Mouse (Mus musculus) lung, embryonic 14.5 days (tissue): Measurements from ENCODE around the gene BC005624. TPM values are rescaled to one million over a fixed set of nuclear protein-coding genes. Genes with fewer than 3 reads are reported as not detected.
A peak's percentile ranks its signal among the peaks of the same experiment; 100 is the strongest.

Experiments used
- ATAC-seq: fragments of 200-750 bp; cut with Nextera tagmentation; 2 replicates; pipeline ENCODE4 v1.8.0; 2017; ENCODE audit warnings: mild to moderate bottlenecking, moderate TSS enrichment, moderate library complexity; ENCODE audit not compliant: insufficient read depth
- DNase-seq: peaks from one replicate; pipeline ENCODE4 v3.0.0-alpha.2; 2015
- H3K27ac ChIP-seq: fragments of 300-500 bp; sonication (generic); 2 replicates; pipeline ENCODE4 v1.5.1; 2014; ENCODE audit warnings: low read depth, mild to moderate bottlenecking, moderate library complexity
- H3K27me3 ChIP-seq: fragments of 300-500 bp; sonication (generic); 2 replicates; pipeline ENCODE4 v1.6.1; 2014; ENCODE audit warnings: low read length, control low read depth; ENCODE audit not compliant: insufficient read depth
- H3K36me3 ChIP-seq: fragments of 300-500 bp; sonication (generic); 2 replicates; pipeline ENCODE4 v1.6.1; 2014; ENCODE audit warnings: control low read depth; ENCODE audit not compliant: insufficient read depth
- H3K4me1 ChIP-seq: fragments of 300-500 bp; sonication (generic); 2 replicates; pipeline ENCODE4 v1.6.1; 2014; ENCODE audit warnings: antibody characterized with exemption, control low read depth; ENCODE audit not compliant: insufficient read depth
- H3K4me2 ChIP-seq: fragments of 300-500 bp; sonication (generic); 2 replicates; pipeline ENCODE4 v1.6.1; 2014; ENCODE audit warnings: mild to moderate bottlenecking
- H3K4me3 ChIP-seq: fragments of 300-500 bp; sonication (generic); 2 replicates; pipeline ENCODE4 v1.5.1; 2014; ENCODE audit warnings: low read depth, low read length
- H3K9ac ChIP-seq: fragments of 300-500 bp; sonication (generic); 2 replicates; pipeline ENCODE4 v1.6.1; 2014
- H3K9me3 ChIP-seq: fragments of 300-500 bp; sonication (generic); 2 replicates; pipeline ENCODE4 v1.6.1; 2016; ENCODE audit warnings: low read depth, low read length, control low read depth
- CTCF ChIP-seq: IDR thresholded peaks from 2 replicates; pipeline ENCODE4 v1.5.1; 2016; ENCODE audit warnings: antibody characterized with exemption, low read depth
- WGBS: fragments of 180-500 bp; shearing (Covaris S2); extraction: QIAGEN DNeasy Blood & Tissue Kit; methylation state at CpG from one replicate; pipeline ENCODE4 v1.1.7; 2014; 5-methylcytosine and 5-hydroxymethylcytosine counted together
- polyA plus RNA-seq: library from polyadenylated mRNA; unstranded; fragments of >200 nt; fragmentation: Nextera tagmentation; extraction: Ambion mirVana; gene quantifications from 2 replicates; pipeline ENCODE4 v1.2.1, GENCODE M21; 2014

The BC005624 gene
- polyA plus RNA-seq, 1 experiment from 2014 or later, result 51.3 TPM

DNA sequence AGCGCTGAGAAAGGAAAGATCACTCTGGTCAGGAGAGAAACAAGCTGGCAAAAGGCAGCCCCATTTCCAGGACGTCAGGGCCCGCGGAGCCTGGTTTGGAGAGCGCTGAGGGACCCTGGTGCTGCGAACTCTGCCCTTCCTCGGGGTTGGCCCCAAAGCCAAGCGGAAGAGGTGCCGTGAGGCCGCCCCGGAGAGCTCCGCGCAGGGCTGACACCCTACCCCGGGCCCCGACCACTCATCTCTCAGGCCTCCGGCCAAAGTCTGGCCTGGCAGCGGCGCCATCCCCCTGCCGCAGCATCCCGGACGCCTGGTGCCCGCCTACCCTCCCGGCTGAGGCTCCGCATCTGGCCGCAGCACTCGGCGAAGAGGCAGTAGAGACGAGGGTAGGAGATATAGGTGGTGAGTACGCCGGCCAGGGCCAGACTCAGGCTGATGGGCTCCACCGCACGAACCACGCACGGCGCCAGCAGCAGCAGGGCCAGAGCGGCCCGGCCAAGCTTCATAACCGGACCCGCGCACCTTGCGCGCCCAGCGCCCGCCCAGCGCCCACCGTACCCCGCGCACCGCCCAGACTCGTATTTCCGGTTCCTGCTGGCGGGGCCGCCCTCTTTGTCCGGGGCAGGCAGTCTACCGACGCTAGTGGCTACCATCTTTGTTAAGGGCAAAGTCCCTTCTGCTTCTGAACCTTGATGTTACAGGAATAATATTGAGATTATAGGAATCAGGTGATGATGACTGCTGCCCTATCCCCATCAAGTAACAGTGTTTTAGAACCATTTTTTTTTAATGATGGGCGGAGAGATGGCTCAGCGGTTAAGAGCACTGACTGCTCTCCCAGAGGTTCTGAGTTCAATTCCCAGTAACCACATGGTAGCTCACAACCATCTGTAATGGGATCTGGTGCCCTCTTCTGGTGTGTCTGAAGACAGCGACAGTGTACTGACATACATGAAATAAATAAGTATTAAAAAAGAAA, 14.4 kb downstream of the BC005624 start, which contains the start of gene Tor1a:
Gene Tor1a, minus strand, starts transcription at position 582 of the 976 bp plus-strand sequence.
- peak within 1 kb of the TSS; percentile 89 for H3K9ac ChIP-seq
- peak within 1 kb of the TSS; percentile 93 for H3K4me2 ChIP-seq
- peak within 1 kb of the TSS; percentile 96 for H3K4me3 ChIP-seq
- DNase-seq (peak; percentile 95), ATAC-seq (peak; percentile 94)
- peak within 1 kb of the TSS; percentile 72 for H3K27ac ChIP-seq
- TF ChIP-seq CTCF, result peak; percentile 12; the same call in 1 of the 2 replicates
- H3K27me3 ChIP-seq, result no peaks in the 10 kb centered on the region
- H3K9me3 ChIP-seq, result no peaks in the 10 kb centered on the region
- H3K36me3 ChIP-seq, result peaks cover 39% of the 10 kb centered on the region
- peaks cover 10% of the 10 kb centered on the region for H3K4me1 ChIP-seq
- WGBS, result 2% methylated on average over 59 of the region's 59 CpGs

GRCm38 (mm10) chr2:30966826-30967225, 15.2 kb downstream of the BC005624 start:
- peak overlapping the region; percentile 93 for H3K4me2 ChIP-seq
- peak overlapping the region; percentile 96 for H3K4me3 ChIP-seq
- peaks cover 43% of the 10 kb centered on the region for H3K36me3 ChIP-seq
- H3K27me3 ChIP-seq, result no peaks in the 10 kb centered on the region
- no peak for TF ChIP-seq CTCF
- ATAC-seq (no peak; the same call in 1 of the 2 replicates), DNase-seq (peak; percentile 5)
- H3K27ac ChIP-seq, result peak overlapping the region; percentile 72; the same call in 1 of the 2 replicates
- H3K4me1 ChIP-seq, result peaks cover 10% of the 10 kb centered on the region
- peak overlapping the region; percentile 89 for H3K9ac ChIP-seq
- WGBS, result 18% methylated on average over 16 of the region's 16 CpGs
- H3K9me3 ChIP-seq, result no peaks in the 10 kb centered on the region

DNA sequence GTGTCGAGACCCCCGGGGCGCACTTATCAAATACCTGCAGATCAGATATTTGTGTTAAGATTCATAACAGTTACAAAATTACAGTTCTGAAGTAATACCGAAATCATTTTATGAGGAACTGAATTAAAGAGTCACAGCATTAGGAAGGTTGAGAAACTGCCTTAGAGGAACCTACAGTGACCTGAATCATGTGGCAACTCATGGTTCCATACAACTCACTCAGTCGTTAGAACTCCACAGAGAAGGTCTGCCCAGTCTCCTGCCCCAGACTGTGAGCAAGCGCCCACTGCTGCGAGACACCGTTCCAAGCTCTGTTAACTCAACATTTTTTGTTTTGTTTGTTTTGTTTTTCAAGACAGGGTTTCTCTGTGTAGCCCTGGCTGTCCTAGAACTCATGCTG, 16.4 kb downstream of the BC005624 start:
- H3K27me3 ChIP-seq, result no peaks in the 10 kb centered on the region
- peaks cover 54% of the 10 kb centered on the region for H3K36me3 ChIP-seq
- ATAC-seq (no peak), DNase-seq (no peak)
- no peak overlapping the region for H3K27ac ChIP-seq
- no peak overlapping the region for H3K4me2 ChIP-seq
- WGBS, result 91% methylated on average over 8 of the region's 8 CpGs
- no peak overlapping the region for H3K9ac ChIP-seq
- peaks cover 10% of the 10 kb centered on the region for H3K4me1 ChIP-seq
- no peak overlapping the region for H3K4me3 ChIP-seq
- no peaks in the 10 kb centered on the region for H3K9me3 ChIP-seq
- TF ChIP-seq CTCF, result no peak

GRCm38 (mm10) chr2:30962570-30963254, 19.3 kb downstream of the BC005624 start:
- WGBS, result 78% methylated on average over 11 of the region's 11 CpGs
- TF ChIP-seq CTCF, result no peak
- no peak for ATAC-seq
- no peak overlapping the region for H3K4me3 ChIP-seq
- peaks cover 10% of the 10 kb centered on the region for H3K4me1 ChIP-seq
- peaks cover 83% of the 10 kb centered on the region for H3K36me3 ChIP-seq
- H3K27ac ChIP-seq, result no peak overlapping the region
- no peak overlapping the region for H3K9ac ChIP-seq
- DNase-seq, result no peak
- no peaks in the 10 kb centered on the region for H3K9me3 ChIP-seq
- H3K27me3 ChIP-seq, result no peaks in the 10 kb centered on the region
- no peak overlapping the region for H3K4me2 ChIP-seq

DNA sequence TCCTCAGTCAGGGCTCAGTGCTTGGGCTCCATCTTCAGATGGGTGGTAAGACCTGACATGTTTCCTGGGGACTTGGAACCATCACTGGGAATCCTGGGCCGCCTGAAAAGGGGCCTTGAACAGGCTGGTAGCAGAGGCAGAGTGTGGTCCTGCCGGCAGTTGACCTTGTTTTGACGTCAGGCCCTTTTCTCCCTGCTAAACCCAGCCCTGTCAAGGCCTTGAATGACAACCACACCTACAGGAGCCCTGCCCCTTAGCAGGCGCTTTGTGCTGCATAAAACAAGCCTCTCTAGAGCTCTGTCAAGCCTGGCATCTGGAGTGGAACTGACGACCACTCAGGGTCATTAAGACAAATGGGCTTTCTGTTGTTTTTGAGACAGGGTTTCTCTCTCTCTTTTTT, 22.1 kb downstream of the BC005624 start:
- Histone ChIP-seq H3K4me3 (no peak overlapping the region), H3K27ac (no peak overlapping the region), H3K4me1 (no peaks in the 10 kb centered on the region), H3K27me3 (no peaks in the 10 kb centered on the region), H3K4me2 (no peak overlapping the region), H3K9ac (no peak overlapping the region), H3K9me3 (no peaks in the 10 kb centered on the region), H3K36me3 (peaks cover 93% of the 10 kb centered on the region)
- 30% methylated on average over 5 of the region's 5 CpGs for WGBS
- no peak for TF ChIP-seq CTCF
- DNase-seq (no peak), ATAC-seq (no peak)

GRCm38 (mm10) chr2:30958726-30959125, 23.3 kb downstream of the BC005624 start:
- no peak for ATAC-seq
- 87% methylated on average over 14 of the region's 14 CpGs for WGBS

GRCm38 (mm10) chr2:30957511-30957910, 24.5 kb downstream of the BC005624 start:
- no peak for ATAC-seq
- WGBS, result 86% methylated on average over 4 of the region's 4 CpGs
- TF ChIP-seq CTCF, result no peak

More at GRCm38 (mm10) chr2:30958726-30959125, 23.3 kb downstream of the BC005624 start:
- peaks cover 83% of the 10 kb centered on the region for H3K36me3 ChIP-seq
- TF ChIP-seq CTCF, result no peak
- DNase-seq, result no peak
- no peak overlapping the region for H3K4me3 ChIP-seq
- H3K4me2 ChIP-seq, result no peak overlapping the region
- no peaks in the 10 kb centered on the region for H3K27me3 ChIP-seq
- no peak overlapping the region for H3K27ac ChIP-seq
- no peak overlapping the region for H3K9ac ChIP-seq
- H3K9me3 ChIP-seq, result no peaks in the 10 kb centered on the region
- peaks cover 8% of the 10 kb centered on the region for H3K4me1 ChIP-seq

More at GRCm38 (mm10) chr2:30957511-30957910, 24.5 kb downstream of the BC005624 start:
- no peak overlapping the region for H3K4me2 ChIP-seq
- H3K27ac ChIP-seq, result no peak overlapping the region
- H3K36me3 ChIP-seq, result peaks cover 74% of the 10 kb centered on the region
- no peak for DNase-seq
- peaks cover 9% of the 10 kb centered on the region for H3K4me1 ChIP-seq
- H3K9ac ChIP-seq, result no peak overlapping the region
- no peak overlapping the region for H3K4me3 ChIP-seq
- no peaks in the 10 kb centered on the region for H3K27me3 ChIP-seq
- H3K9me3 ChIP-seq, result no peaks in the 10 kb centered on the region
